In the genomic region with DNA sequence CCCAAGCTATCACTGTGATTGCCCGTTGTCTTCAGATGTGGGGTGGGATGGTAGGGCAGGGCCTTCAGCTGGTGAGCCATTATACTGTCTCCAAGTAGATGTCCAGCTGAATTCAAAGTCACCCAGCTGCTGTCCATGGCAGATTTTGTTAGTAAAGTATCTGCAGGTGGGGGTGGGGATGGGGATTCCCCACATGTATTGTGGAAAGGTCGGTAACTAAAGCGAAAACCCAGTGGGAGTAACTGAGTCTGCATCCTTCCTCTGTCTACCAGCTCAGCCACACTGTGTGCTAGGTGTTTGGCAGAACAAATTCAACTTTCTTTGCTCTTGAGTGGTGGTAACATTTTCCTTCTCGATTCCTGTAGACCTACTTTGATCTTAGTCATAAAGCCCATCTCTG, we compare ENCODE assay signal across 21 mouse cellular contexts.
"Had no signal": no experiment of that assay in that cellular context is flagged by ENCODE, and none has a peak within 500 bp of the region (broad histone marks: within the 10 kb centered on the region; RNA-seq: fewer than 3 reads in every experiment).

No protein-coding gene starts in this region.

- H3K36me3 ChIP-seq: lung, embryonic 15.5 days; midbrain, embryonic 10.5 days; midbrain, embryonic 12.5 days; neural tube, embryonic 12.5 days had no signal

- H3K27me3 ChIP-seq: lung, embryonic 15.5 days; midbrain, embryonic 12.5 days; neural tube, embryonic 12.5 days had no signal

- ATAC-seq: liver, postnatal 0 days; lung, postnatal 0 days; midbrain, embryonic 16.5 days had no signal

- H3K4me1 ChIP-seq: lung, embryonic 15.5 days; midbrain, embryonic 12.5 days; neural tube, embryonic 12.5 days had no signal

- H3K9me3 ChIP-seq: lung, embryonic 15.5 days; midbrain, embryonic 10.5 days; midbrain, embryonic 12.5 days; neural tube, embryonic 12.5 days had no signal

- H3K27ac ChIP-seq: lung, embryonic 15.5 days; macrophage; midbrain, embryonic 10.5 days; midbrain, embryonic 12.5 days; neural tube, embryonic 12.5 days had no signal

- H3K4me2 ChIP-seq: lung, embryonic 15.5 days; midbrain, embryonic 12.5 days; neural tube, embryonic 12.5 days had no signal

- H3K9ac ChIP-seq: liver, postnatal 0 days; lung, embryonic 15.5 days; midbrain, embryonic 12.5 days; neural tube, embryonic 12.5 days had no signal

- H3K4me3 ChIP-seq: lung, embryonic 15.5 days; midbrain, embryonic 10.5 days; midbrain, embryonic 12.5 days; myocyte; neural tube, embryonic 12.5 days had no signal

- DNase-seq: liver, postnatal 0 days; lung, adult 2 months; lung, postnatal 14 days; lung, postnatal 36 days; midbrain, embryonic 14.5 days; retina, postnatal 1 day; right cerebral cortex, adult 18-20 months; right cerebral cortex, postnatal 25 days; right cerebral cortex, postnatal 4 days; spleen, adult 18-20 months; thymus, adult 18-20 months; thymus, postnatal 25 days; thymus, postnatal 4 days had no signal
